Mouse (Mus musculus) hindbrain, embryonic 15.5 days (tissue): ENCODE measurements around the gene Pou3f1. TPM values are rescaled to one million over a fixed set of nuclear protein-coding genes. Genes with fewer than 3 reads are reported as not detected.

ENCODE experiments used
- ATAC-seq: fragments of 200-750 bp; cut with Nextera tagmentation; 2 replicates; pipeline ENCODE4 v1.8.0; 2017; ENCODE audit warnings: low read depth, moderate number of reproducible peaks, moderate TSS enrichment; ENCODE audit not compliant: low FRiP score
- H3K27ac ChIP-seq: fragments of 300-500 bp; sonication (generic); replicated peaks from 2 replicates; pipeline ENCODE4 v1.5.1; 2015; ENCODE audit warnings: mild to moderate bottlenecking, inconsistent platforms
- H3K27me3 ChIP-seq: fragments of 300-500 bp; sonication (generic); 2 replicates; pipeline ENCODE4 v1.6.1; 2015; ENCODE audit warnings: control low read depth, inconsistent platforms
- H3K36me3 ChIP-seq: fragments of 300-500 bp; sonication (generic); 2 replicates; pipeline ENCODE4 v1.6.1; 2015; ENCODE audit warnings: control low read depth, inconsistent platforms
- H3K4me1 ChIP-seq: fragments of 300-500 bp; sonication (generic); replicated peaks from 2 replicates; pipeline ENCODE4 v1.6.1; 2015; ENCODE audit warnings: control low read depth, inconsistent platforms
- H3K4me2 ChIP-seq: fragments of 300-500 bp; sonication (generic); 2 replicates; pipeline ENCODE4 v1.6.1; 2015; ENCODE audit warnings: moderate library complexity, mild to moderate bottlenecking, inconsistent platforms
- H3K4me3 ChIP-seq: fragments of 300-500 bp; sonication (generic); 2 replicates; pipeline ENCODE4 v1.5.1; 2015; ENCODE audit warnings: mild to moderate bottlenecking, inconsistent platforms
- H3K9ac ChIP-seq: fragments of 300-500 bp; sonication (generic); 2 replicates; pipeline ENCODE4 v1.6.1; 2015; ENCODE audit warnings: inconsistent platforms
- H3K9me3 ChIP-seq: fragments of 300-500 bp; sonication (generic); 2 replicates; pipeline ENCODE4 v1.6.1; 2016; ENCODE audit warnings: control low read depth, inconsistent platforms
- WGBS: fragments of 180-500 bp; shearing (Covaris S2); methylation state at CpG from one replicate; pipeline ENCODE4 v1.1.7; 2015; 5-methylcytosine and 5-hydroxymethylcytosine counted together
- polyA plus RNA-seq: library from polyadenylated mRNA; unstranded; fragments of >200 nt; fragmentation: Nextera tagmentation; extraction: Ambion mirVana; gene quantifications from 2 replicates; pipeline ENCODE4 v1.2.1, GENCODE M21; 2015

The Pou3f1 gene
- polyA plus RNA-seq, 1 experiment from 2014 or later: 7.9 TPM

DNA sequence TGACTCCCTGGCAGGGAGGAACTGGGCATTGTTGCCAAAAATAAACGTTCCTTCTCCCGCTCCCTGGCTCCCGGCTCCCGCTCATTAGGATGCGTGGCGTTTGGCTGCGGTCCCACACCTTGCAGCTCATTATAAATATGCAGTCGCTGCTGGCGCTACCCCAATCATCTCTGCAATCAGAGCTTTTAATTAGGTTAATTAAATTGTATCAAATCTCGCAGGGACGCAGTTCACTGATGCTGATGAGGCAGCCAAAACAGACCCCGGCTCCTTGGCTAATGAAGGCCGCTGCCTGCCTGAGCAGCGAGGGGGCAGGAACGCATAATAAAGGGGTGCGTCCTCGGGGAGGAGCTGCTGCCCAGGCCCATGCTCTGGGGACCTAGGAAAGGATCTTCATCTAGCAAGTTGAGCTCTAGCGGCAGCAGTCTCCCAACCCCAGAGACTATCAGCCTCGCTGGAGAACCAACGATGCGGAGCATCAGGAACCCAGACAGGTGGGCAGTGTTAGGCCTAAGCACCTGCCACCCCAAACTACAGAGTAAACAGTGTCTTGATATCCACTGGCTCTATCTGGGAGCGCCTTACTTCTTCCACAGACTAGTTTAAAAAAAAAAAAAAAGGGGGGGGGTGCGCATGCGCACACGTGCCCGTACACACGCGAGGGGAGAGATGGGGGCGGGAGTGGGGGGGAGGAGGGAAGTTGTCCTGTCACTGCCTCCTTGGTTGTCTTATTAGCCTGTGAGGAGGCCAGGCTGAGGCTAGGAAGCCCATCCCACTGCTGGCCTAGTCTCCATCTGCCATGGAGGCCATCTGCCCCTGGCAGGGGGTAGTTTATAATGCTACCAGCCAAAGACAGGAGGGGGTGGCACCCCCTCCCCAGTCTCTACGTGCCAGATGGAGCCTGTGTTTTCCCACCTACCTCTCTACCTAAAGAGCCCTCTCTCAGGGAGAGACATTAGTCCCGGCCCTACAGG, 16.0 kb downstream of the Pou3f1 start:
- peaks cover 40% of the 10 kb centered on the region for H3K4me1 ChIP-seq

DNA sequence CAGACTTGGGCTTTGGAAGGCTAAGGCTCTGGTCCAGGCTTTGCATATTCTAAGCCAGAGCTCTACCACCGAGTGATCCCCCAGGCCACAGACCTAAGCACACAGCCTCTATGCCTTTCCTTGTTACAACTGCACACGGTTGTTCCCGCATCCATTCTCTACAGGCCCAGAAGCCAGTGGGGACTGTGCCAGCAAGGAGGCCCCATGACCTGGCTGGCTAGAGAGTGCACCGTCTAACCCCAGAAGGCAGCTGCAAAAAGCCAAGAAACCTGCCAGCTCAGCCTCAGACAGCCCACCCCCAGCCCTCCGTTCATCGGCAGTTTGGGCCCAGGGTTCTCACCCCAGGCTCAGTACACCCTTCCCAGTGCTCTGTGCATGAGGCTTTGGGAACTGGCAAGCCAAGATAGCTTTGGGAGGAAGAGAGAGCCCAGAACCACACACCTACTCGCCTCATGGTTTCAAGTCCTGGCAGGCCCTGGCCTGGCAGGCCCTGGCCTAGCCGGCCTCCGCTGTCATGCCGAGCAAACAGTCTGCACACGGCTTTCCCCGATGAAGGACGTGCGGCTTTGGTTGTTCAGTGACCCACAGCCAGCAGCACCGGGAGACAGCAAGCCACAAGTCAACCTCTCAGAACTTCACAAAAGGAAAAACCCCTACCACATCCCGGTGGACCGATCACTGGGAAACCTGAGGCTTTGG, 17.9 kb downstream of the Pou3f1 start:
- H3K27me3 ChIP-seq: peaks cover 2% of the 10 kb centered on the region; the same call in 1 of the 2 replicates
- H3K9ac ChIP-seq: no peak overlapping the region
- WGBS: 38% methylated on average over 17 of the region's 17 CpGs
- peaks cover 23% of the 10 kb centered on the region for H3K36me3 ChIP-seq
- no peak overlapping the region for H3K27ac ChIP-seq
- no peak for ATAC-seq
- H3K4me2 ChIP-seq: no peak overlapping the region
- H3K9me3 ChIP-seq: no peaks in the 10 kb centered on the region
- H3K4me3 ChIP-seq: no peak overlapping the region
- H3K4me1 ChIP-seq: peaks cover 32% of the 10 kb centered on the region

More for the DNA sequence above, 16.0 kb downstream of the Pou3f1 start:
- 2% methylated on average over 26 of the region's 31 CpGs for WGBS
- peak overlapping the region; percentile 54 for H3K4me2 ChIP-seq
- peaks cover 8% of the 10 kb centered on the region; the same call in 1 of the 2 replicates for H3K36me3 ChIP-seq
- H3K27me3 ChIP-seq: peaks cover 5% of the 10 kb centered on the region; the same call in 1 of the 2 replicates
- H3K4me3 ChIP-seq: peak overlapping the region; percentile 12; the same call in 1 of the 2 replicates
- H3K9ac ChIP-seq: no peak overlapping the region
- ATAC-seq: peak; percentile 40
- H3K27ac ChIP-seq: peak overlapping the region; percentile 19
- H3K9me3 ChIP-seq: no peaks in the 10 kb centered on the region

DNA sequence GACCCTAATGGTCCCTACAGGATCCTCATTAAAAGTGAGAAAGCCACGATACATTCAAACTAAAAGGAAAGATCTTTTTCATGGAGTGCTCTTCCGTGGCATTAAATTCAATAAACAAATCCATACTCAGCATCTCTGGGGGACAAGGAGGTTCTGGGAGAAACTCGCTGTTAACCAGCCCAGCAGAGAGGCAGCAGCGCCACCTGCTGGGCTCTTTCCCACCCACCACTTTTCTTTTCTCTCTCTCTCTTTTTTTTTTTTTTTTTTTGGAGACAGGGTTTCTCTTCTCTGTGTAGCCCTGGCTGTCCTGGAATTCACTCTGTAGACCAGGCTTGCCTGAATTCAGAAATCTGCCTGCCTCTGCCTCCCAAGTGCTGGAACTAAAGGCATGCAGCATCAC, 18.4 kb downstream of the Pou3f1 start:
- no peak overlapping the region for H3K4me2 ChIP-seq
- no peak overlapping the region for H3K4me3 ChIP-seq
- H3K27ac ChIP-seq: no peak overlapping the region
- ATAC-seq: no peak
- H3K36me3 ChIP-seq: peaks cover 28% of the 10 kb centered on the region
- no peak overlapping the region for H3K9ac ChIP-seq
- no peaks in the 10 kb centered on the region for H3K9me3 ChIP-seq
- H3K27me3 ChIP-seq: peaks cover 2% of the 10 kb centered on the region; the same call in 1 of the 2 replicates
- H3K4me1 ChIP-seq: peaks cover 32% of the 10 kb centered on the region
- WGBS: 0% methylated on average over 4 of the region's 4 CpGs

DNA sequence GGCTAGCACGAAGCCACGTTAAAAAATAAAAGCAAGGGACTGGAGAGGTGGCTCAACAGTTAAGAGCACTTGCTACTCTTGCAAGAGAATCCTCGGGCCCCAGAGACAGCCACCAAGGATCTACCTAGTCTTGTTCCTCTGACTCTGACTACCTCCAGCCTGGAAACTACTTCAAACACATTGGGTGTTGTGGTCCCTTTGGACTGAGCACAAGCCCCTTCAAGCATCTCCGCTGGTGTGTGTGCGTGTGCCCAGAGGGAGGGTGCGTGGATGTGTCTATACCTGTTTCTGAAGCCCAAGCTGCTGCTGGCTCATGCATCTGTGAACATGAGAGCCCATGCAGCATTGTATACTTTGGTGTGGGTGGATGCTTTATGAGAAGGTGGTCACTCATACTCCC, 19.4 kb downstream of the Pou3f1 start:
- ATAC-seq: no peak
- Histone ChIP-seq H3K4me1 (peaks cover 32% of the 10 kb centered on the region), H3K27ac (no peak overlapping the region), H3K27me3 (peaks cover under 1% of the 10 kb centered on the region; the same call in 1 of the 2 replicates), H3K9me3 (no peaks in the 10 kb centered on the region), H3K4me2 (no peak overlapping the region), H3K4me3 (no peak overlapping the region), H3K36me3 (peaks cover 36% of the 10 kb centered on the region), H3K9ac (no peak overlapping the region)
- 87% methylated on average over 6 of the region's 6 CpGs for WGBS

DNA sequence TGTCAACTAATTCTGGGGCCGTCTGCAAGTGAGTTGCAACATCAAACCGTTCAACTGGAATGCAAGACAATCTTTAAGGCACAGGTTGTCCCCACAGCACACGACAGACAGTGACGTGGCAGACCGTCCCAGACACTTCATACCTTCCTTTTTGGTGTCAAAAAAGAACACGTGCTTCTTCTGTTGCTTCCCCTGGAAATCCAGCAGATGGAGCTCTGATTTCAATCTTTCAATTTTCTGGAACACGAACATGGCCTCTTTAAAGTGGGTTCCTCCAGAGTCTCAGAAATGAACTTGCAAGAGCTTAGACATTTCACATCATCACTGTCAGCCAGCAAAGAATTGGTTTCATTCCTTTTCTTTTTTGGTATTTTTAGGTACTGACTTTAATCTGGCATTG, 25.7 kb downstream of the Pou3f1 start:
- H3K9me3 ChIP-seq: no peaks in the 10 kb centered on the region
- no peaks in the 10 kb centered on the region for H3K4me1 ChIP-seq
- H3K4me3 ChIP-seq: no peak overlapping the region
- no peak overlapping the region for H3K4me2 ChIP-seq
- ATAC-seq: no peak
- H3K27ac ChIP-seq: no peak overlapping the region
- 61% methylated on average over 7 of the region's 7 CpGs for WGBS
- no peak overlapping the region for H3K9ac ChIP-seq
- H3K27me3 ChIP-seq: no peaks in the 10 kb centered on the region
- peaks cover 70% of the 10 kb centered on the region for H3K36me3 ChIP-seq

DNA sequence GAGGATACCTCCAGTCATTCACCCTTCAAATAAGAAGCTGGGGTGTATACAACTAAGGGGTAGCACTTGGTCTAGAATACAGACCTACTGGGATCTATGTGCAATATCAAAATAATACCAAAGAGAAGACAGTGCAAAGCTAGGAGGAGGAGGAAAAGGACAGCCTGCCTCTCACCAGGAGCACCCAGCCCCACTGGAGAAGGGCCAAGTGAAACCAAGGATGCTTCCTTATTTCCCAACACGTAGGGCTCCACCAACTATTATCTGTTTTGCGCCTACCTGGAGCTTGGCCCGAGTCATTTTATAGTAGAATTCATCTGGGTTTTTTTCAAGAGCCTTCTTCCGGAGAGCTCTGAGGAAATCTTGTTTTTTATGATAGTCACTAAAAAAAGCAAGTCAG, 26.9 kb downstream of the Pou3f1 start:
- Histone ChIP-seq H3K9ac (no peak overlapping the region), H3K4me2 (no peak overlapping the region), H3K36me3 (peaks cover 62% of the 10 kb centered on the region), H3K27me3 (no peaks in the 10 kb centered on the region), H3K27ac (no peak overlapping the region), H3K4me1 (no peaks in the 10 kb centered on the region), H3K4me3 (no peak overlapping the region), H3K9me3 (no peaks in the 10 kb centered on the region)
- WGBS: 93% methylated on average over 4 of the region's 4 CpGs
- ATAC-seq: no peak

DNA sequence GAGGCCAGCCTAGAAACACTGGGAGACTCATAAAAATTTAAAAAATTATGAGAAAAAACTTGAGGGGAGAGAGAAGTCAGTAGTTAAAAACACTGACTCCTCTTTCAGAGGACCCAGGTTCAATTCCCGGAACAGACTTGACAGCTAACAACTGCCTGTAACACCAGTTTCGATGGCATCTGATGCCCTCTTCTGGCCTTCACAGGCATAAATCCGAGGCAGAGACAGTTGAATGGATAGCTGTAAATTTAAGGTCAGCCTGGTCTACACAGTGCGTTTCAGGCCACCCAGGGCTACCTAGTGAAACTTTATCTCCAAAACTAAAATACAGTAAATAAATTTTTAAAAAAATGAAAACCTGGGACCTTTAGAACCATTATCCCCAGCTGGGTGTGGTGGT, 28.4 kb downstream of the Pou3f1 start:
- H3K9me3 ChIP-seq: no peaks in the 10 kb centered on the region
- no peak overlapping the region for H3K9ac ChIP-seq
- H3K36me3 ChIP-seq: peaks cover 47% of the 10 kb centered on the region
- H3K27me3 ChIP-seq: no peaks in the 10 kb centered on the region
- H3K4me2 ChIP-seq: no peak overlapping the region
- no peaks in the 10 kb centered on the region for H3K4me1 ChIP-seq
- ATAC-seq: no peak
- no peak overlapping the region for H3K4me3 ChIP-seq
- H3K27ac ChIP-seq: no peak overlapping the region
- WGBS: 88% methylated on average over 4 of the region's 4 CpGs

DNA sequence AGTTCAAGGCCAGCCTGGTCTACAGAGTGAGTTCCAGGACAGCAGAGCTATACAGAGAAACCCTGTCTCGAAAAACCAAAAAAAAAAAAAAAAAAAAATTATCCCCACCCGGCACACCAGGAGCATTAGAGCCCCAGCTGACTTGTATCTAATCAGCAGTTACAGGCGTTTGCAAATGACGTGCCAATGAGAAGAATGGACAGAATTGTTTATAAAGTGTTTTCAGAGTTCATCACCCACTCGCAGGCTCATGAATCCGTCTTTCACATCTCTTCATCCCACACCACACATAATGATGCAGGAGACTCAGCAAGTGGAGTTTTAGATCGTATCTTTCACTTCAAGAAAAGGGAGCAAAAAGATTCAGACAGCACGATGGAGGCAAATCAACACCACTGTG, 28.8 kb downstream of the Pou3f1 start:
- Histone ChIP-seq H3K27me3 (no peaks in the 10 kb centered on the region), H3K27ac (no peak overlapping the region), H3K9ac (no peak overlapping the region), H3K36me3 (peaks cover 44% of the 10 kb centered on the region), H3K4me1 (no peaks in the 10 kb centered on the region), H3K4me3 (no peak overlapping the region), H3K4me2 (no peak overlapping the region), H3K9me3 (no peaks in the 10 kb centered on the region)
- no peak for ATAC-seq
- 88% methylated on average over 8 of the region's 8 CpGs for WGBS

DNA sequence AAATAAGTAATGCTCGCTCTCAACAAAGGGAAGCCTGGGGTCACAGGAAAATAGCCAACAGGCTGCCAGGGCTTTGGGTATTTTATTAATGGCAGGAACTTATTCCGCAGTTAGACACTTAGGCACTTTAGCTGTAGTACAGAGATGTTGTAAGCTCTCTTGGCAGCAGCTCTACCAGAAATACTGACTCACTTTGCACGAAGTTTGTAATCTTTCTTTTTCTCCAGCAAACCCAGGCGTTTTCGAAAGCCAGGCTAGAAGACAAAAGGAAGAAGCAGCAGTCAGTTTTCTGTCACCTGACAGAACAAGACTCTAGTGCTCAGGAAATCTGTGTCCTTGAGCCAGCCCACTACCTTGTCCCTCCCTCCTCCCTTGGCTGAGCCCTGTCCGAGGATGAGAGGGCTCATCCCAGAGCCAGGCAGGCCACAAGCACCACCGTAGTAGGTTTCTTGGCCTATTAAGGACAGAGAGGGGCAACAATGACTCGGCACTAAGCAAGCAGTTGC, 29.3 kb downstream of the Pou3f1 start:
- no peak overlapping the region for H3K4me3 ChIP-seq
- H3K4me2 ChIP-seq: no peak overlapping the region
- no peaks in the 10 kb centered on the region for H3K9me3 ChIP-seq
- H3K36me3 ChIP-seq: peaks cover 39% of the 10 kb centered on the region
- no peaks in the 10 kb centered on the region for H3K4me1 ChIP-seq
- no peak for ATAC-seq
- H3K27me3 ChIP-seq: no peaks in the 10 kb centered on the region
- no peak overlapping the region for H3K27ac ChIP-seq
- 88% methylated on average over 8 of the region's 8 CpGs for WGBS
- no peak overlapping the region for H3K9ac ChIP-seq

DNA sequence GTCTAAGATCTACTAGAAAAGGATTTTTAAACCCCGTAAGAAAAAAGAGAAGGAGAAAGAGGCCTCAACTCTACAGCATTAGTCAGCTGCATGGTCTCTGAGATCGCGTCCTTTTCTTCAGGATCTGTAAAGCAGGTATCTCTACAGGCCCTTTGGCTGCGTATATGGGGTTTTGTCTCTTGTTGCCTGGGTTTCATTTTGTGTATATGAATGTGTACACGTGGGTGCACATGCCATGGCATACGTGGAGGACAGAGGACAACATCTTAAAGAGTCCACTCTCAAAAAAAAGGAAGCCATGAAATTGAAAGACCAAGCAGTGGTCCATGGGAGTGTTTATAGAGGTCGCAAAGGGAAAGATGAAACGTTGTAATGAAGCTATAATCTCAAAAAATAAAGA, 34.8 kb downstream of the Pou3f1 start:
- Histone ChIP-seq H3K27ac (no peak overlapping the region), H3K4me3 (no peak overlapping the region), H3K36me3 (no peaks in the 10 kb centered on the region), H3K9me3 (no peaks in the 10 kb centered on the region), H3K4me2 (no peak overlapping the region), H3K4me1 (peaks cover 22% of the 10 kb centered on the region), H3K27me3 (peaks cover 15% of the 10 kb centered on the region), H3K9ac (no peak overlapping the region)
- ATAC-seq: no peak
- 86% methylated on average over 8 of the region's 8 CpGs for WGBS

DNA sequence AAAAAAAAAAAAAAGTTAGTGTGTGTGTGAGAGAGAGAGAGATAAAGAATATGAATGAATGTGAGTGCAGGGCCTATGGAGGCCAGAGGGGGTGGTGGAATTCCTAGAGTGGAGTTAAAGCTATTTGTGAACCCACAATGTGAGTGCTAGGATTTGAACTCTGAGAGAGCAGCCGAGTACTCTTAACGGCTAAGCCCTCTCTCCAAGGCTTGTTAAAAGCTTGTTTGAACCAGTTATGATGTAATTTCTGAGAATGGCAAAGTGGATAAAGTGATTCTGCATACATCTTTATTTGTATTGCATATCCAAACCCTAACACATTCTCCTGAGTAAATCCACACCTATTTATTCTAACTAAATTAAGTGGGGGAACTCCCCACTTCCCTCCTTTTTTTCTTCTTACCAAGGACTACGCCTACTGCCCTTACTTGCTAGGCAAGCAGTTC, 35.8 kb downstream of the Pou3f1 start:
- no peak for ATAC-seq
- Histone ChIP-seq H3K9me3 (no peaks in the 10 kb centered on the region), H3K27me3 (peaks cover 20% of the 10 kb centered on the region), H3K36me3 (no peaks in the 10 kb centered on the region), H3K4me1 (peaks cover 22% of the 10 kb centered on the region), H3K4me3 (peak overlapping the region; percentile 76), H3K4me2 (peak overlapping the region; percentile 73), H3K9ac (peak overlapping the region; percentile 83), H3K27ac (no peak overlapping the region)
- 82% methylated on average over 3 of the region's 3 CpGs for WGBS
